Mouse (Mus musculus): Measurements from ENCODE around the gene Meis1.

DNA sequence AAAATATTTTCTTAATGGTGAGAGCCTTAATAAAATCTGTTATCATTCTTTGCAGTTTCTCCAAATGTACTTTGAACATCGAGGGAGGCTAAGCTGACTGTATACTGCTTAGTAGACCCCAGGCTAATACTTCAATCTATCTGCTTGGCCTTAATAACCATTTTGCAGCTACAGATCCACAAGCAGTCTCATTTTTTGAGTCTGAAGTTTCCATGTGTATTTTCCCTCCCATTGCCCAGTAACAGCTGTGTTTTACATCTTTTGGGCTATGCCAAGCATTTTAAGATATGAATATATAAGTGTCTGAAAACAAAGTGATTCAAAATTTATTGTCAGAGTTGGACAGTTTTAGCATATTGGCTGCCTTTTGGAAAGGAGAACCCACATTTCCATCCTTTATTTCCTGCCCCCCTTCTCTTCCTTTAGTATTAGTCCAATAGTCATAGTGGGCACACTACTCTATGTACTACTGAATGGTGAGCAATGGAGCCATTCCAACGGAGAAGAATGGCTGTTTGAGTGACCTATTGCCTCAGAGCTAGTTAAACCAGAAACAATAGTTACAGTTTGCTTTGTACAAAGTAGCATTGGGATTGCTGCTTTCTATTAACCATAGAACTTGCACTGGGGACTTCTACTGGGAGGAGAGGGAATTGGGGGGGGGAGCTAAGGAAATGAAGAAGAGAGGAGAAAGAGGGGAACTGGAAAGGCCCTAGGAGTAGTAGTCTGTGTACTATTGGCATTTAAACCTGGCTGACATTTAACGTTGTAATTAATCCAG is 12.7 kb downstream of the Meis1 start:
- TF ChIP-seq CTCF (IDR thresholded peaks at IDR 0.05; ENCODE audit: low read depth) (no peak), EP300 (IDR thresholded peaks at IDR 0.05; ENCODE audit: low read depth) (no peak)
